Mouse (Mus musculus) kidney, postnatal 0 days (tissue): ENCODE data around the gene Mkrn2. TPM values are rescaled to one million over a fixed set of nuclear protein-coding genes. Genes with fewer than 3 reads are reported as not detected.

Source experiments
- ATAC-seq: fragments of 200-750 bp; cut with Nextera tagmentation; replicated peaks from 2 replicates; pipeline ENCODE4 v1.8.0; 2017; ENCODE audit warnings: low read depth, moderate number of reproducible peaks, moderate TSS enrichment, moderate library complexity; ENCODE audit not compliant: low FRiP score
- DNase-seq: peaks from one replicate; pipeline ENCODE4 v3.0.0-alpha.2; 2016; ENCODE audit warnings: low spot score
- H3K27ac ChIP-seq: fragments of 300-500 bp; sonication (generic); 2 replicates; pipeline ENCODE4 v1.5.1; 2014; ENCODE audit warnings: mild to moderate bottlenecking
- H3K27me3 ChIP-seq: fragments of 300-500 bp; sonication (generic); 2 replicates; pipeline ENCODE4 v1.6.1; 2014; ENCODE audit warnings: low read length, mixed read lengths; ENCODE audit not compliant: insufficient read depth
- H3K36me3 ChIP-seq: fragments of 300-500 bp; sonication (generic); 2 replicates; pipeline ENCODE4 v1.6.1; 2014; ENCODE audit warnings: low read length, mixed read lengths; ENCODE audit not compliant: insufficient read depth
- H3K4me1 ChIP-seq: fragments of 300-500 bp; sonication (generic); replicated peaks from 2 replicates; pipeline ENCODE4 v1.6.1; 2014; ENCODE audit warnings: antibody characterized with exemption, low read length, mixed read lengths; ENCODE audit not compliant: insufficient read depth
- H3K4me2 ChIP-seq: fragments of 300-500 bp; sonication (generic); 2 replicates; pipeline ENCODE4 v1.6.1; 2014; ENCODE audit warnings: mild to moderate bottlenecking, low read length, moderate library complexity, mixed read lengths
- H3K4me3 ChIP-seq: fragments of 300-500 bp; sonication (generic); replicated peaks from 2 replicates; pipeline ENCODE4 v1.5.1; 2014; ENCODE audit warnings: low read depth, low read length
- H3K9ac ChIP-seq: fragments of 300-500 bp; sonication (generic); 2 replicates; pipeline ENCODE4 v1.6.1; 2014; ENCODE audit warnings: low read depth, low read length
- H3K9me3 ChIP-seq: fragments of 300-500 bp; sonication (generic); replicated peaks from 2 replicates; pipeline ENCODE4 v1.6.1; 2016; ENCODE audit warnings: low read length, inconsistent platforms, mixed read lengths
- CTCF ChIP-seq: IDR thresholded peaks from 2 replicates; pipeline ENCODE4 v1.5.1; 2016; ENCODE audit warnings: antibody characterized with exemption, low read depth, mild to moderate bottlenecking, moderate library complexity
- WGBS: fragments of 180-500 bp; shearing (Covaris S2); extraction: QIAGEN DNeasy Blood & Tissue Kit; methylation state at CpG from one replicate; pipeline ENCODE4 v1.1.7; 2014; 5-methylcytosine and 5-hydroxymethylcytosine counted together
- polyA plus RNA-seq: library from polyadenylated mRNA; unstranded; fragments of >200 nt; fragmentation: Nextera tagmentation; extraction: Ambion mirVana; gene quantifications from 2 replicates; pipeline ENCODE4 v1.2.1, GENCODE M21; 2015

The Mkrn2 gene
- polyA plus RNA-seq, 1 experiment from 2014 or later, result 27.4 TPM

- Histone ChIP-seq H3K27ac (no peak overlapping the region), H3K36me3 (peaks cover 11% of the 10 kb centered on the region; the same call in 1 of the 2 replicates), H3K4me1 (no peaks in the 10 kb centered on the region), H3K9me3 (no peaks in the 10 kb centered on the region), H3K27me3 (no peaks in the 10 kb centered on the region), H3K4me3 (no peak overlapping the region), H3K4me2 (no peak overlapping the region), H3K9ac (no peak overlapping the region)
- no peak for DNase-seq
- no peak for ATAC-seq
- 77% methylated on average over 1 of the region's 1 CpGs for WGBS
- TF ChIP-seq CTCF, result no peak
Observed at GRCm38 (mm10) chr6:115606461-115606860, 4.8 kb downstream of the Mkrn2 start.

GRCm38 (mm10) chr6:115607429-115607828 is 5.7 kb downstream of the Mkrn2 start:
- Histone ChIP-seq H3K9ac (no peak overlapping the region), H3K27me3 (no peaks in the 10 kb centered on the region), H3K36me3 (peaks cover 20% of the 10 kb centered on the region; the same call in 1 of the 2 replicates), H3K4me2 (no peak overlapping the region), H3K4me3 (no peak overlapping the region), H3K4me1 (no peaks in the 10 kb centered on the region), H3K9me3 (no peaks in the 10 kb centered on the region), H3K27ac (no peak overlapping the region)
- no peak for TF ChIP-seq CTCF
- 76% methylated on average over 4 of the region's 4 CpGs for WGBS
- DNase-seq, result no peak
- no peak for ATAC-seq

DNA sequence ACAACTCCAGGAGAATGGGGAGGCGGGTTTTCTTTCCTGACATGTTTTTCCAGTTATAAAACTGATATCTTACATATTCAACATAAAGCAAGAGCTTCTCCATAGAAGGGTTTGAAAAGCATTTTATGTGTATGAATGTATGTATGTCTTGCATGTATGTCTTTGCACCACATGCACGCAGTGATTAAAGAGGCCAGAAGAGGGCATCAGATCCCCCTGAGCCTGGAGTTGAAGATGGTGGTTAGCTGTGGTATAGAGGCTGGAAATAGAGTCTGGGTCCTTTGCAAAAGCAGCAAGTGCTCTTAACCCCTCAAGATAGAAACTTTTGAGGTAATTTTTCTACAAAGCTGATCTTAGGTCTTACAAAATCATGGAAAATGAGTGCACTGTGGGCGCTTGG is 7.4 kb downstream of the Mkrn2 start:
- 72% methylated on average over 3 of the region's 3 CpGs for WGBS
- no peak overlapping the region for H3K9ac ChIP-seq
- DNase-seq (peak; percentile 39), ATAC-seq (no peak)
- H3K27me3 ChIP-seq, result no peaks in the 10 kb centered on the region
- no peak overlapping the region for H3K27ac ChIP-seq
- H3K4me3 ChIP-seq, result no peak overlapping the region
- H3K36me3 ChIP-seq, result peaks cover 29% of the 10 kb centered on the region
- TF ChIP-seq CTCF, result peak; percentile 73
- H3K9me3 ChIP-seq, result no peaks in the 10 kb centered on the region
- no peak overlapping the region for H3K4me2 ChIP-seq
- H3K4me1 ChIP-seq, result no peaks in the 10 kb centered on the region

DNA sequence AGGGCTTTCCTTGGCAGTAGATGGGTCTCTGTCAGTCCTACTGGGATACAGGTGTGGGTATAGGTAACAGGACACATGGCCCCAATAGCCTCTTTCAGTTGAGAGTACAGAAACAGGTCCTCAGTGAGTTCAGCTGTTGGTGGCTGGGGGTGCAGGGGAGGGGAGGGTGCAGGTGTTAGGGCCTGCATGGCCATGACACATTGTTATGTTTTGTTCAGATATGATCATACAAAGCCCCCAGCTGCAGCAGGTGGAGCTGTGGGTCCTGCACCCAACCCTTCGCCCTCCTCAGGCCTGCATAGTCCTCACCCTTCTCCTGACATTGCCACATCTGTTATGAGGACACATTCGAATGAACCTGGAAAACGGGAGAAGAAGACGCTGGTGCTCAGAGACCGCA is 8.6 kb downstream of the Mkrn2 start:
- no peak overlapping the region for H3K9ac ChIP-seq
- WGBS, result 99% methylated on average over 5 of the region's 5 CpGs
- no peak for ATAC-seq
- no peaks in the 10 kb centered on the region for H3K9me3 ChIP-seq
- no peak overlapping the region for H3K4me3 ChIP-seq
- no peaks in the 10 kb centered on the region for H3K4me1 ChIP-seq
- peaks cover 35% of the 10 kb centered on the region for H3K36me3 ChIP-seq
- no peaks in the 10 kb centered on the region for H3K27me3 ChIP-seq
- DNase-seq, result no peak
- H3K4me2 ChIP-seq, result no peak overlapping the region
- no peak for TF ChIP-seq CTCF
- no peak overlapping the region for H3K27ac ChIP-seq

GRCm38 (mm10) chr6:115613793-115614192 is 12.1 kb downstream of the Mkrn2 start:
- Histone ChIP-seq H3K9ac (no peak overlapping the region), H3K9me3 (no peaks in the 10 kb centered on the region), H3K27me3 (no peaks in the 10 kb centered on the region), H3K27ac (no peak overlapping the region), H3K36me3 (peaks cover 62% of the 10 kb centered on the region), H3K4me3 (no peak overlapping the region), H3K4me2 (no peak overlapping the region), H3K4me1 (no peaks in the 10 kb centered on the region)
- ATAC-seq (no peak), DNase-seq (no peak)
- TF ChIP-seq CTCF, result no peak

DNA sequence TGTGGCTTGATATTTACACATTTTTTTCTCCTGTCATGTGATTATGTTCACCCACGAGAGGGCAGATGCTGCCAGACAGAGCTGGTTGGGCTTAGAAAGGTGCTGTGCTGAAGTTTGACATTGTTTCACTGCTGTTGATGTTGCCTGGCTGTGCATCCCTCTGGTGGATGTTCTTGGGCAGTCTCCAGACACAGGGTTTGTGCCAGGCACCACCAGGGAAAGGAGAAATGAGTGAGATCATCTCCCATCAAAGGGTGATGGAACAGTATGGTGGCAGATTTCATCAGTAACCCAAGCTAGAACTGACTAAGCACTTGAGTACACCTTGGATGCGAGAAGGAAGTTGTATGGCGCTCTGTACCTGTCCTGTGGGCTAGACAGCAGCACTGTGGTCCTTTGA is 14.3 kb downstream of the Mkrn2 start:
- H3K4me2 ChIP-seq, result no peak overlapping the region
- no peaks in the 10 kb centered on the region for H3K9me3 ChIP-seq
- 80% methylated on average over 3 of the region's 3 CpGs for WGBS
- TF ChIP-seq CTCF, result no peak; the same call in 1 of the 2 replicates
- ATAC-seq (no peak), DNase-seq (no peak)
- H3K4me1 ChIP-seq, result no peaks in the 10 kb centered on the region
- no peak overlapping the region for H3K27ac ChIP-seq
- peaks cover 71% of the 10 kb centered on the region for H3K36me3 ChIP-seq
- no peaks in the 10 kb centered on the region for H3K27me3 ChIP-seq
- no peak overlapping the region for H3K4me3 ChIP-seq
- no peak overlapping the region for H3K9ac ChIP-seq

GRCm38 (mm10) chr6:115619818-115620217 is 18.1 kb downstream of the Mkrn2 start:
- no peak for ATAC-seq
- no peak overlapping the region for H3K4me3 ChIP-seq
- H3K9me3 ChIP-seq, result no peaks in the 10 kb centered on the region
- peaks cover 75% of the 10 kb centered on the region for H3K36me3 ChIP-seq
- no peak overlapping the region for H3K27ac ChIP-seq
- 79% methylated on average over 10 of the region's 10 CpGs for WGBS
- no peak overlapping the region for H3K9ac ChIP-seq
- H3K27me3 ChIP-seq, result no peaks in the 10 kb centered on the region
- no peaks in the 10 kb centered on the region for H3K4me1 ChIP-seq
- no peak overlapping the region for H3K4me2 ChIP-seq
- peak; percentile 34 for DNase-seq
- TF ChIP-seq CTCF, result no peak
